Mouse (Mus musculus) limb, embryonic 14.5 days (tissue): ENCODE data around the gene Krtap10-10. TPM values are rescaled to one million over a fixed set of nuclear protein-coding genes. Genes with fewer than 3 reads are reported as not detected.

Source experiments
- ATAC-seq: fragments of 200-750 bp; cut with Nextera tagmentation; 2 replicates; pipeline ENCODE4 v1.8.0; 2017; ENCODE audit warnings: low read depth, moderate number of reproducible peaks, moderate TSS enrichment; ENCODE audit not compliant: low FRiP score
- DNase-seq: peaks from one replicate; pipeline ENCODE4 v3.0.0-alpha.2; 2015; ENCODE audit warnings: low spot score
- H3K27ac ChIP-seq: fragments of 300-500 bp; sonication (generic); replicated peaks from 2 replicates; pipeline ENCODE4 v1.5.1; 2014; ENCODE audit warnings: low read depth, mild to moderate bottlenecking, low read length, moderate library complexity, mixed read lengths
- H3K27me3 ChIP-seq: fragments of 300-500 bp; sonication (generic); 2 replicates; pipeline ENCODE4 v1.6.1; 2014; ENCODE audit warnings: low read length, mixed read lengths; ENCODE audit not compliant: control insufficient read depth, insufficient read depth
- H3K36me3 ChIP-seq: fragments of 300-500 bp; sonication (generic); 2 replicates; pipeline ENCODE4 v1.6.1; 2014; ENCODE audit warnings: mild to moderate bottlenecking, low read length, moderate library complexity, mixed read lengths; ENCODE audit not compliant: control insufficient read depth, insufficient read depth
- H3K4me1 ChIP-seq: fragments of 300-500 bp; sonication (generic); 2 replicates; pipeline ENCODE4 v1.6.1; 2014; ENCODE audit warnings: antibody characterized with exemption, low read length, mixed read lengths; ENCODE audit not compliant: control insufficient read depth, insufficient read depth
- H3K4me2 ChIP-seq: fragments of 300-500 bp; sonication (generic); replicated peaks from 2 replicates; pipeline ENCODE4 v1.6.1; 2014; ENCODE audit warnings: low read depth, mild to moderate bottlenecking, low read length, moderate library complexity; ENCODE audit not compliant: severe bottlenecking
- H3K4me3 ChIP-seq: fragments of 300-500 bp; sonication (generic); replicated peaks from 2 replicates; pipeline ENCODE4 v1.5.1; 2014; ENCODE audit warnings: low read length
- H3K9ac ChIP-seq: fragments of 300-500 bp; sonication (generic); 2 replicates; pipeline ENCODE4 v1.6.1; 2014; ENCODE audit warnings: mild to moderate bottlenecking, low read depth, low read length, moderate library complexity; ENCODE audit not compliant: severe bottlenecking
- H3K9me3 ChIP-seq: fragments of 300-500 bp; sonication (generic); 2 replicates; pipeline ENCODE4 v1.6.1; 2016; ENCODE audit warnings: low read length; ENCODE audit not compliant: control insufficient read depth
- POLR2A ChIP-seq: fragments of 200-500 bp; IDR thresholded peaks from 2 replicates; pipeline ENCODE4 v1.8.0; 2012; ENCODE audit warnings: inconsistent platforms, mild to moderate bottlenecking, moderate library complexity, borderline replicate concordance; ENCODE audit not compliant: insufficient read depth, insufficient read length; ENCODE audit errors: extremely low read depth
- whole genome bisulfite sequencing: fragments of 180-500 bp; shearing (Covaris S2); extraction: QIAGEN DNeasy Blood & Tissue Kit; methylation state at CpG from one replicate; pipeline ENCODE4 v1.1.7; 2014; 5-methylcytosine and 5-hydroxymethylcytosine counted together
- polyA plus RNA-seq, 2 experiments: library from polyadenylated mRNA; depleted of rRNA in 1 of 2; stranded (reverse) in 1 of 2; unstranded in 1 of 2; fragments of >200 nt; fragmentation: Nextera tagmentation in 1 of 2; extraction: Ambion mirVana in 1 of 2; gene quantifications; 2 replicates each; pipeline versions ENCODE4 v1.2.1 to v1.2.3; 2012 to 2014

Krtap10-10 gene
- polyA plus RNA-seq, 2 experiments: 0.08 TPM; not detected in 1

DNA sequence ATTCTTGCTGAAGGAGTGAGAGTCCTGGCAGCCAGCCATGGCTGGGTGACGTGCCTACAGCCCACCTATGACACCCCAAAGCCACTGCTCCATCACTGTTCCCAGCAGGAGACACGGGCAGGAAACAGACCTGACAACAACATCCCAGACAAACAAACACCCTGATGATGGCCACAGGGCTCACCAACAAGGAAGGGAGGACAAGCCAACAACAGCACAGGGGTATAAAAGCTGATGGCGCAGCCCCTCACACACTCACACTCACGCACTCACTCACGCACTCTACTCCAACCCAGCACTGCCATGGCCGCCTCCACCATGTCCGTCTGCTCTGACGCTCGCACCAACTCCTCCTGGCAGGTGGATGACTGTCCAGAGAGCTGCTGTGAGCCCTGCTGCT, 16.8 kb downstream of the Krtap10-10 start, which contains the start of gene Gm10318:
TSS of gene Gm10318 (plus strand) at position 301 of the 400 bp plus-strand sequence.
- ATAC-seq: no peak
- no peak within 1 kb of the TSS for H3K9ac ChIP-seq
- no peak for TF ChIP-seq POLR2A
- WGBS: 66% methylated on average over 9 of the region's 9 CpGs
- DNase-seq: no peak
- no peaks in the 10 kb centered on the region for H3K9me3 ChIP-seq
- no peaks in the 10 kb centered on the region for H3K27me3 ChIP-seq
- no peak within 1 kb of the TSS for H3K4me3 ChIP-seq
- H3K4me1 ChIP-seq: no peaks in the 10 kb centered on the region
- H3K4me2 ChIP-seq: no peak within 1 kb of the TSS
- H3K27ac ChIP-seq: no peak within 1 kb of the TSS
- no peaks in the 10 kb centered on the region for H3K36me3 ChIP-seq

DNA sequence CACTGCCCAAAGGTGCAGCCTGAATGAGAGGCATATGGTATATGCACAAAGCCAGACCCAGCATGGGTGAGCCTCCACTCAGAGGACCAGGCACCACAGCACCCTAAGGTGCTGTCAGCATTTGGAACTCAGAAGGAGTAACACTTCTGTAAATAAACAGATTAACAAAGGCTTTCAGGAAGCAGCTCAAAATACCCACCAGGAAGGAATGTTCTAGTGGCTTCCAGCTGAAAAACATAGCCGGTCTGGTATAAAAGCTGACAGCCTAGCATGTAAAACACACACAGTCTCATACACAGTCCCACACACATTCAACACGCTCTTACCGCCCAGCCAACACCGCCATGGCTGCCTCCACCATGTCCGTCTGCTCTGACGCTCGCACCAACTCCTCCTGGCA, 25.9 kb downstream of the Krtap10-10 start, which contains the start of gene Gm3285:
TSS of gene Gm3285 (plus strand) at position 301 of the 400 bp plus-strand sequence.
- Histone ChIP-seq H3K9ac (no peak within 1 kb of the TSS), H3K27ac (no peak within 1 kb of the TSS), H3K4me2 (no peak within 1 kb of the TSS), H3K9me3 (no peaks in the 10 kb centered on the region), H3K4me1 (no peaks in the 10 kb centered on the region), H3K36me3 (no peaks in the 10 kb centered on the region), H3K27me3 (no peaks in the 10 kb centered on the region), H3K4me3 (no peak within 1 kb of the TSS)
- ATAC-seq: no peak
- DNase-seq: no peak
- 50% methylated on average over 7 of the region's 7 CpGs for WGBS
- TF ChIP-seq POLR2A: no peak

GRCm38 (mm10) chr10:77864067-77864761, 28.5 kb downstream of the Krtap10-10 start:
- DNase-seq (peak; percentile 21), ATAC-seq (peak; percentile 65)
- H3K27ac ChIP-seq: no peak overlapping the region
- H3K9me3 ChIP-seq: no peaks in the 10 kb centered on the region
- peak overlapping the region; percentile 30; the same call in 1 of the 2 replicates for H3K4me2 ChIP-seq
- no peaks in the 10 kb centered on the region for H3K27me3 ChIP-seq
- 26% methylated on average over 14 of the region's 14 CpGs for WGBS
- TF ChIP-seq POLR2A: no peak
- H3K9ac ChIP-seq: no peak overlapping the region
- peak overlapping the region; percentile 8; the same call in 1 of the 2 replicates for H3K4me3 ChIP-seq
- H3K36me3 ChIP-seq: no peaks in the 10 kb centered on the region
- no peaks in the 10 kb centered on the region for H3K4me1 ChIP-seq

DNA sequence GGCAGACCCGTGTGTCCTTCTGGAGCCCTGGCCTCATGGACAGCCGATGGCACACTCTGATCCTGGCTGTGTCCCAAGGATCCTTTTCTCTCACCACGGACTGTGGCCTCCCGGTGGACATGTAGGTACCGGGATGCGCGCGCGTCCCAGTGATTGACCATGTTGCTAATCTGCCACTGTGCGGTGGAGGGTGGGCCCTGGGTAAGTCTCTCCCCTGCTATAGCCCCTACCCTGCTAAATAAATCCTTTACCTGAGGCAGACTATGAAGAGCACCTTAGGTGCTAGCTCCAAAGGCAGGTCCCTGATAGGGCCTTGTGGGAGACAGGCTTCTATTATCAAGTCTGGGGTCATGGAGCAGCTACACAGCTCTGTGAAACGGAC, 29.0 kb downstream of the Krtap10-10 start:
- Histone ChIP-seq H3K9ac (no peak overlapping the region), H3K9me3 (no peaks in the 10 kb centered on the region), H3K36me3 (no peaks in the 10 kb centered on the region), H3K27me3 (no peaks in the 10 kb centered on the region), H3K27ac (no peak overlapping the region), H3K4me2 (peak overlapping the region; percentile 30; the same call in 1 of the 2 replicates), H3K4me1 (no peaks in the 10 kb centered on the region), H3K4me3 (peak overlapping the region; percentile 8; the same call in 1 of the 2 replicates)
- 35% methylated on average over 11 of the region's 11 CpGs for WGBS
- TF ChIP-seq POLR2A: no peak
- ATAC-seq (no peak), DNase-seq (no peak)

DNA sequence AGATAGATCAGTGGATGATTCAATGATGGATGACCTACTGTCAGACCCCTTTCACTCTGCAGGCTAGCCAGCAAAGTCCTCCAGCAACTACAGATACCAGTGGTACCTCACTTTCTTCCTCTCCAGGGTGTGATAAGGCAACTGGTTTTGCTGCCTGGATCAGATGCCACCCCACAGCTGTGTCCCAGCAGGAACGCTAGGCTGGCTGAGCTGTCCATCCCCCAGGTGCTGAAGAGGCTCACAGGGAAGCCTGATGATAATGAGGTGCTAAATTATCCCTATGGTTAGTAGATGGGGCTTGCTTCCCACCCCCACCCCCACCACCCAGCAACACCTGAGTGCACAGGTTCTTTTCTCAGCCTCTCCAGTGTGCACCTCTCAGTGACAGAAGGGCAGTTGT, 31.8 kb downstream of the Krtap10-10 start:
- no peak overlapping the region for H3K27ac ChIP-seq
- H3K27me3 ChIP-seq: no peaks in the 10 kb centered on the region
- TF ChIP-seq POLR2A: no peak
- H3K9me3 ChIP-seq: no peaks in the 10 kb centered on the region
- H3K4me3 ChIP-seq: no peak overlapping the region
- DNase-seq (no peak), ATAC-seq (no peak)
- no peak overlapping the region for H3K9ac ChIP-seq
- no peaks in the 10 kb centered on the region for H3K36me3 ChIP-seq
- H3K4me2 ChIP-seq: no peak overlapping the region
- 10% methylated on average over 1 of the region's 1 CpGs for WGBS
- H3K4me1 ChIP-seq: no peaks in the 10 kb centered on the region

DNA sequence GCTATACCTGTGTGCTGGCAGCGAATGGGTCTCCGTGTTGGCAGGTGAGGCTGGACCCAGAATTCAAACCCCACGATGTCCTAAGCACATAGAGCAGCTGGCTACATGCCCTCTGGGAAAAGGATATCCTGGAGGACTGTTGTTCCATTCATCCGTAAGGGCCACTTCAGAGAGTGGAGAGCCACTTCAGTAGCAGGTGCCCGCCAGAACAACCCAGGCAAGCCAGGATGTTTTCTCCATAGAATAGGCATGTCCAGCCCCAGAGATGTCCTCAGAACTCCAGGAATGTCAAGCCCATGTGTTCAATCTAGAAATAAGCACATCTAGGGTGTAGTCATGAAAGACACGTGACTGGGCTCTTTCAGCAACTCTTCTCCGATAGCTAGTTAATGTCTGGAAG, 33.9 kb downstream of the Krtap10-10 start:
- ATAC-seq (no peak), DNase-seq (no peak)
- no peaks in the 10 kb centered on the region for H3K36me3 ChIP-seq
- H3K9me3 ChIP-seq: no peaks in the 10 kb centered on the region
- no peak overlapping the region for H3K27ac ChIP-seq
- no peak for TF ChIP-seq POLR2A
- no peak overlapping the region for H3K9ac ChIP-seq
- no peaks in the 10 kb centered on the region for H3K27me3 ChIP-seq
- H3K4me2 ChIP-seq: no peak overlapping the region
- WGBS: 88% methylated on average over 7 of the region's 7 CpGs
- no peak overlapping the region for H3K4me3 ChIP-seq
- no peaks in the 10 kb centered on the region for H3K4me1 ChIP-seq
